Mouse (Mus musculus): Measurements from ENCODE around the gene Arhgap10. TPM values are rescaled to one million over a fixed set of nuclear protein-coding genes. Genes with fewer than 3 reads are reported as not detected.
A peak's percentile ranks its signal among the peaks of the same experiment; 100 is the strongest.

Arhgap10 gene
- polyA plus RNA-seq, 1 experiment from 2014 or later, result 34.1 TPM

- H3K4me3 ChIP-seq (replicated peaks), result no peak overlapping the region
- no peaks in the 10 kb centered on the region for H3K9me3 ChIP-seq (replicated peaks)
- H3K27ac ChIP-seq, result no peak overlapping the region
- ATAC-seq (replicated peaks; ENCODE audit: low FRiP score), result no peak
- no peaks in the 10 kb centered on the region for H3K27me3 ChIP-seq
- WGBS, result 97% methylated on average over 5 of the region's 5 CpGs
- no peak overlapping the region for H3K9ac ChIP-seq
- H3K4me2 ChIP-seq, result no peak overlapping the region
- no peaks in the 10 kb centered on the region for H3K4me1 ChIP-seq
- H3K36me3 ChIP-seq, result peaks cover 49% of the 10 kb centered on the region
Measured at GRCm38 (mm10) chr8:77256450-77257084, 261.2 kb downstream of the Arhgap10 start.

- H3K4me3 ChIP-seq (replicated peaks), result no peak overlapping the region
- H3K4me1 ChIP-seq, result no peaks in the 10 kb centered on the region
- no peak overlapping the region for H3K9ac ChIP-seq
- H3K9me3 ChIP-seq (replicated peaks), result no peaks in the 10 kb centered on the region
- peaks cover 58% of the 10 kb centered on the region for H3K36me3 ChIP-seq
- no peak overlapping the region for H3K4me2 ChIP-seq
- H3K27ac ChIP-seq, result no peak overlapping the region
- ATAC-seq (replicated peaks; ENCODE audit: low FRiP score), result no peak
- no peaks in the 10 kb centered on the region for H3K27me3 ChIP-seq
- 59% methylated on average over 5 of the region's 5 CpGs for WGBS
Measured at GRCm38 (mm10) chr8:77254466-77254865, 263.3 kb downstream of the Arhgap10 start.

GRCm38 (mm10) chr8:77251134-77251533 lies 266.6 kb downstream of the Arhgap10 start:
- Histone ChIP-seq H3K4me3 (replicated peaks) (no peak overlapping the region), H3K36me3 (peaks cover 57% of the 10 kb centered on the region), H3K9ac (no peak overlapping the region), H3K9me3 (replicated peaks) (no peaks in the 10 kb centered on the region), H3K4me1 (no peaks in the 10 kb centered on the region), H3K4me2 (no peak overlapping the region), H3K27ac (no peak overlapping the region), H3K27me3 (no peaks in the 10 kb centered on the region)
- WGBS, result 92% methylated on average over 5 of the region's 5 CpGs
- ATAC-seq (replicated peaks; ENCODE audit: low FRiP score), result no peak

- Histone ChIP-seq H3K9ac (no peak overlapping the region), H3K4me2 (no peak overlapping the region), H3K27me3 (no peaks in the 10 kb centered on the region), H3K4me3 (replicated peaks) (no peak overlapping the region), H3K36me3 (peaks cover 48% of the 10 kb centered on the region), H3K9me3 (replicated peaks) (no peaks in the 10 kb centered on the region), H3K4me1 (no peaks in the 10 kb centered on the region), H3K27ac (no peak overlapping the region)
- no peak for ATAC-seq (replicated peaks; ENCODE audit: low FRiP score)
- WGBS, result 75% methylated on average over 3 of the region's 3 CpGs
Measured at GRCm38 (mm10) chr8:77250094-77250493, 267.7 kb downstream of the Arhgap10 start.

GRCm38 (mm10) chr8:77241381-77241780 lies 276.4 kb downstream of the Arhgap10 start:
- no peak overlapping the region for H3K4me3 ChIP-seq (replicated peaks)
- H3K36me3 ChIP-seq, result 0 out of 2 replicates have a peak, but pooled peaks cover 2% of the 10 kb centered on the region
- no peak overlapping the region for H3K27ac ChIP-seq
- 68% methylated on average over 3 of the region's 3 CpGs for WGBS
- no peaks in the 10 kb centered on the region for H3K9me3 ChIP-seq (replicated peaks)
- H3K4me2 ChIP-seq, result no peak overlapping the region
- H3K27me3 ChIP-seq, result no peaks in the 10 kb centered on the region
- 0 out of 2 replicates have a peak, but pooled peaks cover 8% of the 10 kb centered on the region for H3K4me1 ChIP-seq
- H3K9ac ChIP-seq, result no peak overlapping the region
- ATAC-seq (replicated peaks; ENCODE audit: low FRiP score), result no peak

- H3K4me1 ChIP-seq, result 0 out of 2 replicates have a peak, but pooled peaks cover 8% of the 10 kb centered on the region
- H3K4me2 ChIP-seq, result no peak overlapping the region
- H3K9ac ChIP-seq, result no peak overlapping the region
- no peaks in the 10 kb centered on the region for H3K27me3 ChIP-seq
- no peak overlapping the region for H3K4me3 ChIP-seq (replicated peaks)
- no peak for ATAC-seq (replicated peaks; ENCODE audit: low FRiP score)
- H3K36me3 ChIP-seq, result no peaks in the 10 kb centered on the region
- H3K27ac ChIP-seq, result no peak overlapping the region
- no peaks in the 10 kb centered on the region for H3K9me3 ChIP-seq (replicated peaks)
Measured at GRCm38 (mm10) chr8:77239462-77239861, 278.3 kb downstream of the Arhgap10 start.

GRCm38 (mm10) chr8:77236701-77237100 lies 281.1 kb downstream of the Arhgap10 start:
- WGBS, result 83% methylated on average over 1 of the region's 1 CpGs
- Histone ChIP-seq H3K4me1 (0 out of 2 replicates have a peak, but pooled peaks cover 5% of the 10 kb centered on the region), H3K9ac (no peak overlapping the region), H3K4me2 (no peak overlapping the region), H3K27me3 (no peaks in the 10 kb centered on the region), H3K4me3 (replicated peaks) (no peak overlapping the region), H3K9me3 (replicated peaks) (no peaks in the 10 kb centered on the region), H3K36me3 (no peaks in the 10 kb centered on the region), H3K27ac (no peak overlapping the region)
- no peak for ATAC-seq (replicated peaks; ENCODE audit: low FRiP score)

- Histone ChIP-seq H3K4me2 (no peak overlapping the region), H3K27me3 (no peaks in the 10 kb centered on the region), H3K4me1 (no peaks in the 10 kb centered on the region), H3K4me3 (replicated peaks) (no peak overlapping the region), H3K27ac (no peak overlapping the region), H3K9ac (no peak overlapping the region), H3K36me3 (no peaks in the 10 kb centered on the region), H3K9me3 (replicated peaks) (no peaks in the 10 kb centered on the region)
- ATAC-seq (replicated peaks; ENCODE audit: low FRiP score), result no peak
- 92% methylated on average over 3 of the region's 3 CpGs for WGBS
Measured at GRCm38 (mm10) chr8:77232411-77232810, 285.3 kb downstream of the Arhgap10 start.

- H3K9ac ChIP-seq, result no peak overlapping the region
- H3K27ac ChIP-seq, result no peak overlapping the region
- no peaks in the 10 kb centered on the region for H3K9me3 ChIP-seq (replicated peaks)
- no peaks in the 10 kb centered on the region for H3K4me1 ChIP-seq
- ATAC-seq (replicated peaks; ENCODE audit: low FRiP score), result 0 out of 2 replicates have a peak, but pooled peaks have one; percentile 52
- H3K4me3 ChIP-seq (replicated peaks), result no peak overlapping the region
- 53% methylated on average over 6 of the region's 6 CpGs for WGBS
- no peaks in the 10 kb centered on the region for H3K36me3 ChIP-seq
- H3K27me3 ChIP-seq, result no peaks in the 10 kb centered on the region
- no peak overlapping the region for H3K4me2 ChIP-seq
Measured at GRCm38 (mm10) chr8:77231834-77232233, 285.9 kb downstream of the Arhgap10 start.

GRCm38 (mm10) chr8:77231211-77231610 lies 286.5 kb downstream of the Arhgap10 start:
- no peak for ATAC-seq (replicated peaks; ENCODE audit: low FRiP score)
- no peaks in the 10 kb centered on the region for H3K4me1 ChIP-seq
- no peak overlapping the region for H3K9ac ChIP-seq
- no peak overlapping the region for H3K27ac ChIP-seq
- 72% methylated on average over 1 of the region's 1 CpGs for WGBS
- H3K9me3 ChIP-seq (replicated peaks), result no peaks in the 10 kb centered on the region
- no peak overlapping the region for H3K4me3 ChIP-seq (replicated peaks)
- H3K4me2 ChIP-seq, result no peak overlapping the region
- H3K36me3 ChIP-seq, result no peaks in the 10 kb centered on the region
- H3K27me3 ChIP-seq, result no peaks in the 10 kb centered on the region

GRCm38 (mm10) chr8:77228688-77229087 lies 289.1 kb downstream of the Arhgap10 start:
- 82% methylated on average over 7 of the region's 7 CpGs for WGBS
- ATAC-seq (replicated peaks; ENCODE audit: low FRiP score), result no peak
- Histone ChIP-seq H3K4me3 (replicated peaks) (no peak overlapping the region), H3K9me3 (replicated peaks) (no peaks in the 10 kb centered on the region), H3K4me1 (no peaks in the 10 kb centered on the region), H3K36me3 (no peaks in the 10 kb centered on the region), H3K27me3 (no peaks in the 10 kb centered on the region), H3K9ac (no peak overlapping the region), H3K27ac (no peak overlapping the region), H3K4me2 (no peak overlapping the region)

- Histone ChIP-seq H3K4me3 (replicated peaks) (no peak overlapping the region), H3K36me3 (no peaks in the 10 kb centered on the region), H3K9me3 (replicated peaks) (no peaks in the 10 kb centered on the region), H3K9ac (no peak overlapping the region), H3K27ac (no peak overlapping the region), H3K4me1 (no peaks in the 10 kb centered on the region), H3K27me3 (no peaks in the 10 kb centered on the region), H3K4me2 (no peak overlapping the region)
- ATAC-seq (replicated peaks; ENCODE audit: low FRiP score), result no peak
- WGBS, result 89% methylated on average over 5 of the region's 5 CpGs
Measured at GRCm38 (mm10) chr8:77227742-77228141, 290.0 kb downstream of the Arhgap10 start.

- no peak overlapping the region for H3K27ac ChIP-seq
- no peak overlapping the region for H3K4me2 ChIP-seq
- no peaks in the 10 kb centered on the region for H3K27me3 ChIP-seq
- 61% methylated on average over 4 of the region's 4 CpGs for WGBS
- no peaks in the 10 kb centered on the region for H3K9me3 ChIP-seq (replicated peaks)
- H3K36me3 ChIP-seq, result no peaks in the 10 kb centered on the region
- no peak overlapping the region for H3K4me3 ChIP-seq (replicated peaks)
- no peak overlapping the region for H3K9ac ChIP-seq
- ATAC-seq (replicated peaks; ENCODE audit: low FRiP score), result 0 out of 2 replicates have a peak, but pooled peaks have one; percentile 46
- H3K4me1 ChIP-seq, result no peaks in the 10 kb centered on the region
Measured at GRCm38 (mm10) chr8:77223123-77223522, 294.6 kb downstream of the Arhgap10 start.

Data from kidney, embryonic 15.5 days (tissue).